16 mouse cellular contexts compared by ENCODE assay signal in the genomic region with DNA sequence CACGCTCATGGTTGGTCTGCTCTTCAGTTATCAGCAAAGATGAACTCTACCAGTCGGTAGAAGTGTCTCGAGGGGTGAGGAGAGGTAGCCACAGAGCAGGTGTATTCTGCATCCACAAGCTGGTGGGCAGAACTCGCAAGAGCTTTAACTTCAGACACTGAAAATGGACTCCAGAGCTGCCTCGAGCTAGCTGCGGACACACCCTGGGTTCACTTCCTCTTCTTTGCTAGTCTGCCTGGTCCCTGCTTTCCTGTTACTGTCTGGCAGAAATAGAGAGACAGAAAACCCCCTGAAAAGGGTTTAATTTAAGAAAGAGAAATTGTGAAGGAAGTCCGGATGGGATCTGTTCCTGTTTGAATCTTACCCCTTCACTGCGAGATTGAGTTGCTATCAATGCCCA. TPM values are rescaled to one million over a fixed set of nuclear protein-coding genes. Genes with fewer than 3 reads are reported as not detected.
DNase-seq lines count a peak whose midpoint lies in the region; ATAC-seq and TF ChIP-seq lines count a peak whose summit lies in the region.
"Had no signal": no experiment of that assay in that cellular context is flagged by ENCODE, and none has a peak within 500 bp of the region (broad histone marks: within the 10 kb centered on the region; RNA-seq: fewer than 3 reads in every experiment).

No protein-coding gene starts in this region.

- peaks cover 21% of the 10 kb centered on the region for H3K4me1 ChIP-seq in heart, embryonic 10.5 days
- peaks cover 17% of the 10 kb centered on the region; the same call in 1 of the 2 replicates for H3K4me1 ChIP-seq in spleen, adult 2 months (ENCODE audit: control insufficient read depth, insufficient read depth, insufficient read length)
- H3K4me1 ChIP-seq in liver, postnatal 0 days (ENCODE audit: insufficient read depth) = peaks cover 13% of the 10 kb centered on the region
- H3K4me1 ChIP-seq in hindbrain, embryonic 13.5 days (replicated peaks) = peaks cover 46% of the 10 kb centered on the region

- no peaks in the 10 kb centered on the region for H3K27me3 ChIP-seq in heart, embryonic 10.5 days (ENCODE audit: insufficient read depth, poor library complexity, severe bottlenecking)
- H3K27me3 ChIP-seq in spleen, adult 2 months (ENCODE audit: control insufficient read depth, insufficient read depth, low read length) = no peaks in the 10 kb centered on the region
- no peaks in the 10 kb centered on the region for H3K27me3 ChIP-seq in liver, postnatal 0 days (ENCODE audit: insufficient read depth, low read length)
- no peaks in the 10 kb centered on the region for H3K27me3 ChIP-seq in hindbrain, embryonic 13.5 days
- H3K27me3 ChIP-seq: limb, embryonic 12.5 days; neural tube, embryonic 12.5 days had no signal

- peak; percentile 24 for DNase-seq in heart, adult 8-10 months (ENCODE audit: low spot score)
- DNase-seq in heart, embryonic 10.5 days (ENCODE audit: low spot score) = no peak
- peak; percentile 45 to 58 for DNase-seq in spleen, adult 2 months (ENCODE audit: low read depth in 1 of 2, low spot score in 2 of 2)
- DNase-seq in spleen, adult 12 weeks (ENCODE audit: low spot score) = no peak
- no peak for DNase-seq in liver, postnatal 0 days
- DNase-seq in gastrocnemius, postnatal 25 days = no peak
- DNase-seq in urinary bladder, postnatal 25 days (ENCODE audit: low spot score) = no peak
- DNase-seq: adrenal gland, adult 2 months; kidney, adult 8-10 months had no signal

- peaks cover 24% of the 10 kb centered on the region for H3K36me3 ChIP-seq in heart, embryonic 10.5 days
- H3K36me3 ChIP-seq in spleen, adult 2 months (ENCODE audit: control insufficient read depth, insufficient read depth, low read length) = peaks cover 13% of the 10 kb centered on the region
- peaks cover 11% of the 10 kb centered on the region for H3K36me3 ChIP-seq in liver, postnatal 0 days (replicated peaks; ENCODE audit: insufficient read depth, low read length)
- H3K36me3 ChIP-seq in hindbrain, embryonic 13.5 days = peaks cover 40% of the 10 kb centered on the region

- ATAC-seq in liver, postnatal 0 days = no peak
- no peak for ATAC-seq in hindbrain, embryonic 13.5 days (ENCODE audit: low FRiP score)

- no peak for TF ChIP-seq POLR2A in spleen, adult 2 months (IDR thresholded peaks at IDR 0.05; ENCODE audit: low read depth, low read length)

- H3K27ac ChIP-seq in heart, embryonic 10.5 days = no peak overlapping the region
- H3K27ac ChIP-seq in spleen, adult 2 months (ENCODE audit: insufficient read depth, low read length) = peak overlapping the region; percentile 93
- H3K27ac ChIP-seq in liver, postnatal 0 days (ENCODE audit: low read depth) = peak overlapping the region; percentile 40
- H3K27ac ChIP-seq in hindbrain, embryonic 13.5 days = no peak overlapping the region
- H3K27ac ChIP-seq: limb, embryonic 12.5 days; neural tube, embryonic 12.5 days; stomach, postnatal 0 days had no signal

- 75% methylated on average over 8 of the region's 8 CpGs for WGBS in heart, embryonic 10.5 days
- WGBS in spleen, adult 2 months = 17% methylated on average over 8 of the region's 8 CpGs
- 40% methylated on average over 8 of the region's 8 CpGs for WGBS in liver, postnatal 0 days (ENCODE audit: insufficient replicate concordance)
- WGBS in hindbrain, embryonic 13.5 days = 90% methylated on average over 8 of the region's 8 CpGs

- no peak overlapping the region for H3K9ac ChIP-seq in liver, postnatal 0 days (replicated peaks)
- H3K9ac ChIP-seq in hindbrain, embryonic 13.5 days = no peak overlapping the region
- H3K9ac ChIP-seq: limb, embryonic 12.5 days; neural tube, embryonic 12.5 days had no signal

- no peak overlapping the region for H3K4me2 ChIP-seq in liver, postnatal 0 days (ENCODE audit: low read depth, low read length)
- H3K4me2 ChIP-seq in hindbrain, embryonic 13.5 days = no peak overlapping the region
- H3K4me2 ChIP-seq: limb, embryonic 12.5 days; neural tube, embryonic 12.5 days had no signal

- TF ChIP-seq EP300 in liver, postnatal 0 days (IDR thresholded peaks at IDR 0.05; ENCODE audit: low read depth) = no peak

- no peak overlapping the region for H3K4me3 ChIP-seq in heart, embryonic 10.5 days
- peak overlapping the region; percentile 14; the same call in 1 of the 2 replicates for H3K4me3 ChIP-seq in spleen, adult 2 months (ENCODE audit: extremely low read depth, insufficient read depth, insufficient read length)
- no peak overlapping the region for H3K4me3 ChIP-seq in liver, postnatal 0 days (ENCODE audit: low read depth, low read length)
- H3K4me3 ChIP-seq in hindbrain, embryonic 13.5 days = no peak overlapping the region
- H3K4me3 ChIP-seq: limb, embryonic 12.5 days; neural tube, embryonic 12.5 days had no signal

- no peak for TF ChIP-seq CTCF in spleen, adult 2 months (IDR thresholded peaks at IDR 0.05; ENCODE audit: extremely low read depth, insufficient read depth, insufficient read length, insufficient replicate concordance)
- TF ChIP-seq CTCF in liver, postnatal 0 days (IDR thresholded peaks at IDR 0.05; ENCODE audit: low read depth) = no peak

- no peaks in the 10 kb centered on the region for H3K9me3 ChIP-seq in heart, embryonic 10.5 days
- H3K9me3 ChIP-seq in liver, postnatal 0 days (ENCODE audit: low read length) = no peaks in the 10 kb centered on the region
- H3K9me3 ChIP-seq in hindbrain, embryonic 13.5 days = no peaks in the 10 kb centered on the region
- H3K9me3 ChIP-seq: limb, embryonic 12.5 days; neural tube, embryonic 12.5 days had no signal

RNA-seq across cellular contexts. Expression of gene Gja10, which starts 37.6 kb away (rescaled TPM):
- not detected for total RNA-seq in heart, adult 8-10 months (2022)
- 0.09 TPM in 1 of 2 replicates, not detected in the other for polyA plus RNA-seq in heart, embryonic 10.5 days (2016; fragmentation: Nextera tagmentation; extraction: Ambion mirVana)
- polyA plus RNA-seq in spleen, adult 2 months (2012; rRNA removed) = 0.05 and 0.06 TPM in 2 replicates
- polyA plus RNA-seq in liver, postnatal 0 days (2015; fragmentation: Nextera tagmentation; extraction: Ambion mirVana) = 0.21 TPM in 1 of 2 replicates, not detected in the other
- total RNA-seq in gastrocnemius, postnatal 25 days (2021) = not detected
- polyA plus RNA-seq in hindbrain, embryonic 13.5 days (2015; fragmentation: Nextera tagmentation; extraction: Ambion mirVana) = 0.12 TPM in 1 of 2 replicates, not detected in the other
- total RNA-seq: adrenal gland, adult 2 months; layer of hippocampus, postnatal 10 days; megakaryocyte-erythroid progenitor cell, adult 5-6 weeks had no signal
- polyA plus RNA-seq: adrenal gland, adult 2 months; hindbrain, embryonic 11.5 days; stomach, postnatal 0 days had no signal

RNA-seq across cellular contexts. Expression of gene Casp8ap2, which starts 50.3 kb away (rescaled TPM):
- 1 to 10 TPM; 5.1 to 7.8 (median 6.9) TPM for total RNA-seq in heart, adult 8-10 months (2022)
- 39.5 and 48.7 TPM in 2 replicates for polyA plus RNA-seq in heart, embryonic 10.5 days (2016; fragmentation: Nextera tagmentation; extraction: Ambion mirVana)
- 1.7 and 2.2 TPM in 2 replicates for polyA plus RNA-seq in spleen, adult 2 months (2012; rRNA removed)
- 16.2 and 17.8 TPM in 2 replicates for polyA plus RNA-seq in liver, postnatal 0 days (2015; fragmentation: Nextera tagmentation; extraction: Ambion mirVana)
- total RNA-seq in gastrocnemius, postnatal 25 days (2021) = 1 to 10 TPM; 3.8 to 5.1 TPM
- polyA plus RNA-seq in hindbrain, embryonic 13.5 days (2015; fragmentation: Nextera tagmentation; extraction: Ambion mirVana) = 53.4 and 53.5 TPM in 2 replicates

Comparison
In these comparisons a context has a peak if more than half of its experiments do, and no peak if none do; other contexts are left out.
1. DNase-seq: peak in heart, adult 8-10 months (single experiment) and spleen, adult 2 months (2 of 2); none in heart, embryonic 10.5 days (single experiment), spleen, adult 12 weeks (single experiment), liver, postnatal 0 days (single experiment), gastrocnemius, postnatal 25 days (single experiment) and urinary bladder, postnatal 25 days (single experiment).
2. H3K27ac ChIP-seq: peak in spleen, adult 2 months (single experiment) and liver, postnatal 0 days (single experiment); none in heart, embryonic 10.5 days (single experiment) and hindbrain, embryonic 13.5 days (single experiment).